Mouse (Mus musculus) 416B (cell line): ENCODE measurements around the gene Maml2.
A peak's percentile ranks its signal among the peaks of the same experiment; 100 is the strongest.

Source experiments
- DNase-seq: peaks from one replicate; pipeline ENCODE4 v3.0.0; 2011; ENCODE audit warnings: low read depth

Gene Maml2

DNA sequence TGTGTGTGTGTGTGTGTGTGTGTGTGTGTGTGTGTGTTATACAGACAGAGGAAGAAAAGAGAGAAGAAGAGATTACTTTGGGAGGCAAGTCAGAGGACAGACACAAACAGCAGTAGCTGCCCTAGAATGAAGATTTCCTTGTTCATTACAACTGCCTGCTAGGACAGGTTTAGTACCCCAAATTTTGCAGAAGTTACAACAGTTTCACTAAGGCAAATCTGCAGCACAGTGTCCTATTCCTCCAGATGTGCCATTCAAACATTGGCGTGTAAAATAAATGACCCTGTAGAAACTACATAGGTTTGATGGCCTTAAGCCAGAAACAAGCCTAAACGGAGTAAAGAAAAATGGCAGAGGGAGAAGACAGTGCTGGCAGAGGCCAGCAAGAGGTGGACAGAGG is 195.1 kb downstream of the Maml2 start:
- no peak for DNase-seq

DNA sequence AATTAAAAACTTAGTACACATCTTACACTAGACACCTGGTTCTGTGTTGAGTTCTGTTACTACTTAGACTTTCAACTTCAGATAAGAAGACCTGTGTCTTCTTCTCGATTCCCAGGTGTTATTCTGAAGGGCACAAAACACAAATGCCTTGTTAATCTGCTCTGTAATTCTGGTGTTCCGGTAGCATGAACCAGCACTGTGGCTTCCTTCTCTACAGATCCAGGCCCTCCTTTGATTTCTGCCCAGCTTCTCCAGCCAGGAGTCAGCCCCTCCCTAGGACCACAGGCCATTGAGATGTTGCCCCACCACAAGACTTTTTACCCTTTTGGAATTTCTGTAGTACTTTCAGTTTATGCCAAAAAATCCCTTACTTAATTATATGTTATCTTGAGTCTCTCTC is 196.0 kb downstream of the Maml2 start:
- DNase-seq, result no peak

DNA sequence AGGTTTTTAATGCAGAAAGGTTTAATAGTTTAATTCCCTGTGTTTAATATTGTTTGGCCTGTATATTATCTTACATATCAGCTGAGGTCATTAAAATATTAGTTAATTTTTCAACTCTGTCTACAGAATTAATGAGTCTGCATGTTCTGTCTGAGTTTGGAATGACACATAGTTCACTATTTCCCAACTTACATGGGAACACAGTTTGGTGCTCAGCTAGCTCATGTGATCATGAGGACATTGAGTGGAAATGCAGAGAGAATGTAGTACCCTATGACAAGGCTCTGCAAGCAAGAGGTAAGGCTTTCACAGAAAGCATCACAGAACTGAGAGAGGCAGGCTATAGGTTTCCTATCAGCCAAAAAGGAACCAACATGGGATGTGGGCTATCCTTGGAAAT is 197.8 kb downstream of the Maml2 start:
- DNase-seq, result no peak

DNA sequence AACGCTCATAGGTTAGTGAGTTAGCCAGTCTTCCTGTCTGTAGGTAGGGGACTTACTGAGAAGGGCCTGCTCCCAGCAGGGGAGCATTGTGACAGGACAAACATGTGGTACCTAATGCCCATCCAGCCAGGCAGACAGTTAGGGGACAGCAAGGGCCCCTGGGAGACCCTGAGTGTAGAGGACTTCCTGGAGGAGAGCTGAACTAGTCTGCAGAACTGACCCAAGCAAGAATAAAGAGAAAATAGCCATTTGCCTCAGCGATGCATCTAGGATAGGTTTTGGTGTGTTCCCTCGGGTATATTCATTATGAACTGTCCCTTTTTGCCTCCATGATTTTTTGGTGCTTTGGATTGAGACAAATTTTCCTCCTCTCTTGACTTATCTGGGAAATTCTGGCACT is 199.3 kb downstream of the Maml2 start:
- no peak for DNase-seq

DNA sequence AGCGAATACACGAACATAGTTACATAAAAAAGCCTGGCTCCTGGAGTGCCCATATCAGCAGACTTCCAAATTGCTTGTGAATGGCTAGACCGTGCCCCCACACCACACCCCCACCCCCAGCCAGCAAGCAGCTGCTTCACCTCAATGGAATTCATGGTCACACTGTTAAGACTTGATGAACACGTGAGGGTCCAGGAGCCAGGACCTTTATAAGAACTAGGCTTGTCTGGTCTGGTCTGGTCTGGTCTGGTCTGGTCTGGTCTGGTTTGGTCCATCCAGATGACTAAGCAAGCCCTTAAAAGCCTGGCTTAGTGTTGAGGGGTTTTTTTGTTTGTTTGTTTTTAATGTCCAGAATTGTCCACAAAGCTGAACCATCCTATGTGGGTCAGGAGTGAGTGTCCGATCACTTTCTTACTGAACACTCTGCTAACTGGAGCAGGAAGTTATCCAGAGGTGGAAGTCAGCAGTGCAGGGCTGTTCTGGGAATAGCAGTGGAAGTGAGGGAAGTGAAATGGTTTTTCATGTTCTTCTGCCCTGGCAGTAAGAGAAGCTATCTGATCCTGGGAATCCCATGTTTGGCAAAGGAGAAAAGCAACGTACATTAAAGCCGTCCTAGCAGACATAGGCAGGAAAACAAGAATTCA is 200.1 kb downstream of the Maml2 start:
- DNase-seq, result no peak

DNA sequence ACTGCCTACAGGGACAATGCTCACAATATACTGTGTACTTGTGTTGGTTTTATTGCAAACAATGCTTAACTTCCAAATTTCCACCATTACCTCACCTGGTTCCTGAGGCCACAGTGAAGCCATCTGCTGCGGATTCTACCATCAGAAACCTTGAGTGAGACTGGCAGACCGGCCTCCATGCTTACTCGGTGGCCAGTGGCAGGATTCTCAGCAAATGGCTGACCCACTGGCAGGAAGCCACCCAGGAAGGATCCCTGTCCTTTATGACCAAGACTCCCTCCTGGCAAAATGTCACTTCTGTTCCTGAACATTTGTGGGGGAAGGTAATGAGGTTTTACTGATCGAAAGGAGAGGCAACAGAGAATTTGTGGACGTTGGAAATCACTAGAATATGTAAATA is 202.3 kb downstream of the Maml2 start:
- DNase-seq, result no peak

DNA sequence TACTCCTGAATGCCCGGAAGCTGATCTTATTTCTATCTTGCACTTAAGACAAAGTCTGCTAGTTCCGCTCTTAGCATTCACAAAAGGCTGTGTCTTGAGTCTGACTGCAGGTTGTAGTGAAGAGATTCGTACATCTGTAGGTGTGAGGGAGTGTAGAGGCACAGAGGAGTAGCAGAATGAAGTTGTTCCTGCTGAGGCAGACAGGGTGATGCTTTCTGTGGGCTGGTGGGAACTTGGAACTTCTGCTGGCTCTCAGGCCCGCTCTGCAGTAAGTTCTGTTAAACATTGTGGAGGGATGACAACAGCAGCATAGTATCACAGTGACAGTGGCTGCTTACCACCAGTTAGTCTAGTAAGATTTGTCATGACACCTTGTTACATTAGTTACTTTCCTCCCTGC is 207.3 kb downstream of the Maml2 start:
- DNase-seq, result no peak

DNA sequence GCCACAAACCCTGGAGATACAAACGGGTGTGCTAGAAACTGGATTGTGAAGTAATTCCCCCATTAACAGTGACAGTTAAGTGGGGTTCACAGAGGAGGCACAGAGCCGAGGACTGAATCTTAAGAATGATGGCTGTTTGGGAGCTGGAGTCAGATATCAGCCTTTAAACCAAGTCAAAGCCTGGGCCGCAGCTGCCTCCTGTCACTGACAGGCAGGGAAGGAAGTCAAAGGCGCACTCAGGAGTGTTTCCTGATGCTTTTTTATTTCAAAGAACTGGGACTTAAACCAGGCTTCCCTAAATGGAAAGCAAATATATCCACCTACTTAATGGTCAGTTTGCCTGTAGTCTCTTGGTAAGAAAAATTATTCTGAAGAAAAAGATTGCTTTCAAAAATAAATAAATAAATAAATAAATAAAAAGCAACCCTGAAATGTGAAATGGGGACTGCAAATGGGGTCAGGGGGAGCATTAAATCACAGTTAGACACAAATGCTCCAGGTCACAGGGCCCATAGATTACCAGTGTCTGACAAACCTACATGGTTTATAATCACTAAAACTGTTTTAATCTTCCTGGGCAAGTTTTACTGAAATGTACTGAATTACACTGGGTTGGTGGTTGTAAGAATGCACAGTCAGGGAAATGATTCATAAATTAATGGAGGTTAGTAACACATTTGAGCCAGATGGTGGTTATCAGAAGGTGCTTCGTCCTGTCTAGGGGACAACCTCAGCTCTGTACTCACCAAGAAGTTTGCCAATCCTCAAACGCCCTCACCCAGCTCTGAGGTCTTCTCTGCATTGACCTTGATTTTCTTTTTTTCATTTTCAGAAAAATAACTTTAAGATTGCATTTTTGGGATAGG is 209.4 kb downstream of the Maml2 start:
- DNase-seq, result peak; percentile 51

DNA sequence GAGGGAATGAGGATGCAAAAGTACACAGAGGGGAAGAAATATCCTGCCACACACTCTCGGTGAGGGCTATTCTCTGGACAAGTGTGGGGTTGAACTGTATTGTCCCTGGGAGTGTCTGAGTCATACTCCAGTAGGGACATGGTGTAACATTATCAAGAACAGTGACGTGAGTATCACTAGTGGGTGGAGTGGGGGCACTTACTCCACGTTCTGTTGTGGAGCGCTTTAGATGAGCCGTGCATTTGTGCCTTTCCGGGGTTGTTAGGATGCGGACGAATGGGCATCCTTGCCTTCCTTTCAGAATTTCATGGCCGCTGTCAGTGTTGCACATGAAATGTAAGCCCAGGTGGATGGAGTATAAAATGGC is 210.0 kb downstream of the Maml2 start:
- peak; percentile 45 for DNase-seq

DNA sequence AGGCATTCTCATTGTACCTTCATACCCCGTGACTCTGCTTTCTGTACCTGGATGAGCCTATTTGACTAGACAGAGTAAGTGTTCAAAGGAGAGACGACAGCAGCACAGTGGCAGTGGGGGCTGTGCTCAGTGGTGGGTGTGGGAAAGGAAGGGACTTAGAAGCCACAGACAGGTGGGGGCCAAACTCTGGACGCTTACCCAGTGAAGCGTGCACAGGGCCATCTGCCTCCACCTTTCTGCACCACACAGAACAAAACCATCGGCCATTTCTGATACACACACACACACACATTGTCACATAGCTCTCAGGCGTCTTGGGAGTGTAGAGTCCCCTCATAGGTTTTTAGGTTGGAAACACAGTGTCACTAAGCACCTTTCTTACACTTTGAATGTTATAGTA is 212.0 kb downstream of the Maml2 start:
- DNase-seq, result no peak

DNA sequence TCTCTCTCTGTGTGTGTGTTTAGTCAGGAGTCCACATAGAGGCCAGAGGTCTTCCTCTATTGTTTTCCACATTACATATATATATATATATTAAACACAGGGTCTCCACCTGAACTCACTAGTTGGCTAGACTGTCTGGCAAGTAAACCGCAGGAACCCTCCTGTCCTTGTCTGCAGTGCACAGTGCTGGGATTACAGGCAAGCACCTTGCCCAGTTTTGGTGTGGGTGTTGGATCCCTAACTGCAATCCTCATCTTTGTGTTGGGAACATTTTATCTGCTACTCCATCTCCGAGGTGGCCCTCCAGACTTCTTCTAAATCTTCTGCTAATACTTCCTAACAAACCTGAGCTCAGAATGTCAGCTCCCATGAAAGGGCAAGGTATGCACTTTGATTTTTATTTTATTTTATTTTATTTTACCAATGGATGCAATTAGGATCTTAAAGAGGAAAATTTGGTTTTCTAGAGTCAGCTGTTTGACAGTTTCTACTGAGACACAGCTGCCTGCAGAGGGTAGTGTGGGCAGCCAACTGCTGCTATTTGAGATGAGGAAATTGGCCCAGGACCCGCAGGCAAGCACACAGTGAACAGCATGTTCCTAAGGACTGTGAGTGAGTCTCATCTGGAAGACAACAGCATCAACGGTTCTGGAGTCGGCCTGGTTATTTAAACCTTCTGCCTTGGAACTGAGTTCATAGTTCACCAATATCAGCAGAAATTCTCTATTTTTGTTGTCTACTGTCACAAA is 213.0 kb downstream of the Maml2 start:
- no peak for DNase-seq

DNA sequence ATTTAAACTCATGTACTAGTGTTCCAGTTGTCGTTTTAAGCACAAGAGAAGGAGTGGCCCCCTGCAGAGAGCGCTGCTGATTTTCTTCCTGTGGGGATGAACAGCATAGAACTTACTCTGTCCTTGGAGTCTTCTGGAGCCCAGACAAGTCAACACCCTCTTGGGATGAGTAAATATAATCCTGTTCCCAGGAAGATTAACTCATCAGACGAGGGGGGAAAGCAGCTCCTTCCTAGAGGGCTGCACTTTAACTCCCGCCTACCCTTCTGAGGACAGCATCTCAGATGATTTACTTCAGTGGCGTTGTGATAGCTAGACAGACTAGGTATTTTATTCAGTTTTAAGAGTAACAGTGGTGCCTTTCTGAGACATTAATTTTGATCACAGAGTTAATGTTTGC is 215.4 kb downstream of the Maml2 start:
- no peak for DNase-seq

DNA sequence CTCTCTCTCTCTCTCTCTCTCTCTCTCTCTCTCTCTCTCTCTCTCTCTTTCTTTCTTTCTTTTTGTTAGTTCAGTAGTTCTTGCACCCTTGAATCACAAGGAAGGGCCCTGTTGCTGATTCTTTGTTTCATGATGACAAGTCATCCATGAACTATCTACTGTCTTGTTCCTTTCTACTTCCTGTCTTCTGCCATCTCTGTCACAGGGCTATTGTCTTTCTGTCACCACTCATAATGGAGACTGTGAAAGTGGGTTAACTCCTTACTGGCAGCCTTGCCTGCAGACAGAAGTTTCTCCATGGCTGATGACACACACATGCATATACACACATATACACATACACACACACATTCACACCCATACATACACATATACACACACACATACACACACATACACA is 216.7 kb downstream of the Maml2 start:
- DNase-seq, result no peak

DNA sequence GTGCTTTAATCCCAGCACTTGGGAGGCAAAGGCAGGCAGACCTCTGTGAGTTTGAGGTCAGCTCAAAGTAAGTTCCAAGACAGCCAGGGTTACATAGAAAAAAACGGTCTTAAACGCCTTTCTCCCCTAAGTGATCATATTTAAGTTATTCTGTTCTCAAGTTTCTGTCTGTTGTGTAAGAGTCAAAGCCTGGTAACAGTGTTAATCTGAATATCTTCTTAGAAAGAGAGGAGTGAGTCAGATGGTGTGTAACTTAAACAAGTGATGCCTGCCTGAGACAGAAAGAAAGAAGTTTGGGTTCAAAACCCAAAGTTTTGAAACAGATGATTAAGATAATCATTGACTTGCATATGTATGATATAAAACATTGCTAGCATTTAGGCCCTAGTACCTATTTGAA is 218.2 kb downstream of the Maml2 start:
- peak; percentile 64 for DNase-seq

DNA sequence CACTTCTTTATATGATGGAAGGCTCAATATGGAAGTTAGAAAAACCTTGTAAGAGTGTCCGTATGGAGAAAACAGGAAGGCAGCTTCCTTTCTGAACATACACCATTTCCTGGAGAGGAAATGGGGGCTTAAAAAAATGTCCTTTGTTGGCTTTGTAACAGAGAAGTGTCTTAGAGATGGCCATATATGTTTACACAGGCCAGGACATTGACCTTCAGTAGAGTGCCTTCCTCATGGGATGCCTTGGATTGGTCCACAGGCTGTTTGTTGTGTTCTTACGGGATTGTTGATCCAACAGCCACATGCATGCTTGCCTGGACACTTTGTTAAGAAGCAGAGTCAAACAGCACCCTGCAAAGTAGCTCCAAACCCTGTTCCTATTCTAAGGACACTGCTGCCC is 220.3 kb downstream of the Maml2 start:
- DNase-seq, result peak; percentile 24

DNA sequence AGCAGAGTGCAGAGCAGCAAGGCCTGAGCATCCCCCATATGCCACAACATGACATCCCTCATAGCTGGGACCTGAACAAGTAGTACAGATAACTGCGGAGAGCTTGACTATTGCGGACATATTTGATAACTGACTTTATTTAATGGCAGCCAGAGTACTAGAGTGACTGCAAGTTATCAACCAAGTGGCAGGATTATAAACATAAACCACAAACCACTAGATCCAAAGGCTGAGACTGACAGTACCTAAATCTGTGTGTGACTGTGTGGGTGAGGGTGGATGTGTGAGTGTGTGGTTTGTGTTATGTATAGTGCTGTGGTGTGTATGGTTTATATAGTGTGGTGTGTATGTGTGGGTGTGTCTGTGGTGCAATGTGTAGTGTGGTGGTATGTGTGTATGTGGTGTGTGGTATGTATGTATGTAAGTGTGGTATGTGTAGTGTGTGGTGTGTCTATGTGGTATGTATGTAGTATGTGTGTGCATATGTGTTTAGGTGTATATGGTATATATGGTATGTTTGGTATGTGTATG is 220.7 kb downstream of the Maml2 start:
- DNase-seq, result peak; percentile 28

DNA sequence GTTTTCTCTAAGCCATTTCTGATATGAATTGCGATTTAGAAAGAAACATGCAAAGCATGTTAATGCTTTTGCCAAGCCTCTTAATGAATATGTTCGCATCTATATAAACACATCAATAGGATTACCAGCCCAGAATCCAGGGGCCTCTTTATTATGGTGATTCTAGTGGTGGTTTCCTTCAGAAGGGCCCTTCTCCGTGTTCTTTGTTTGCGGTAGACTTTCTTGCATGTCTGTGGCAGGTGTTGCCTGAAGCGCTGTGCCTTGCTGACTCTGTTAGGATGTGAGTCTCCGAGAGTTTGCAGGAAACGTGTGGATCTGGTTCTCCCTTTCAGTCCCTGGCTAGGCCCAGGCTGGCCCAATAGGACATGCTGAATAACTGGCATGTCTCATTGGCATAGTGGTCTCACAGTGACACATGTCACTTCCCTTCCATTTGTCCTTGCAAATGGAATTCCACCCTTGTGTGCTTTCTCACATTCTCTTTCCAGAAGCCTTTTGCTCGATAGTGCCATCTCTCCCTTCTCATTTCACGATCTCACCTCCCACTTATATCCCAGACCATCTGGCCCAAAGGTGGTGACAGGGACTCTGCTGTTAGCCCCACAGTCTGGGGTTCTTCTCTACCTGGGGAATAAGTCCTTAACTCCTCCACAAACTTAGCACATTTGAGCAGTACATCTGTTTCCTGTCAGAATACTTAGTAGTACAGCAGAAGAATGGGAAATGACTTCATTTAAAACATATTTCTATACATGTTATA is 224.5 kb downstream of the Maml2 start:
- DNase-seq, result no peak

DNA sequence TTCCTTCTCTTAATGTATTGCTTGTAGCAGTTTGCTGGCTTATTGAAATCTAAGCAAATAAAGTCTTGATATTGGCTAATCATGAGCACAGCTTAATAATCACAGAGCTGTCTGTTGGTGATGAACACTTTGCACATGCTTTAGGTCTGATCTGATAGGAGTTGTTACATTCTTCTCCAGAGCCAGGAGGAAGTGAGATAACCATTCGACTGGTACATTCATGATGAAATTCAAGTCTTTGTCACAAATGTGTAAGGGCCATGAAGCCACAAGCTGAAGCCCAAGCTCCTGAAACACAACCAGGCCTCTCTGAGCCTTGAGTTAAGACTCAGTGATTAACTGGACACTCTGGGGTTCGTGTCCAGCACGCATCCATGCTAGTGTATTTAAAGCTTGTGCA is 225.3 kb downstream of the Maml2 start:
- DNase-seq, result peak; percentile 90

DNA sequence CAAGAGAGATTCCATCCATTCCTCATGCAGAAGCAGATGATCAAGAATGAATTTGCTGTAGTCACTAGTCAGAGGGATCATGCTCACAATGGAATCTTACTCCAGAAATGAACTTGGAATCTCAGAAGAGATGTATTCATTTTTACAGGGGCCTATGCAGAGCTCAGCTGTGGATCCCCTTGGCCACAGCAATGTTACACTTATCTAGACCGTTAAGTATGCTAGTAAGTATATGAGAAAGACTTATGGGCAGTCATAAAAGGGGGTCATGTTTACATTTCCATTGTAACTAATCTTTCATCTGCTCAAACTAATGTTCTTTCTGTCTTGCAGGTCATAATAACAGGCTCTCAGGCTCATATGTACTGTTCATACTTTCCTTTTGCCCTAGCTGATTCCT is 227.3 kb downstream of the Maml2 start:
- no peak for DNase-seq

DNA sequence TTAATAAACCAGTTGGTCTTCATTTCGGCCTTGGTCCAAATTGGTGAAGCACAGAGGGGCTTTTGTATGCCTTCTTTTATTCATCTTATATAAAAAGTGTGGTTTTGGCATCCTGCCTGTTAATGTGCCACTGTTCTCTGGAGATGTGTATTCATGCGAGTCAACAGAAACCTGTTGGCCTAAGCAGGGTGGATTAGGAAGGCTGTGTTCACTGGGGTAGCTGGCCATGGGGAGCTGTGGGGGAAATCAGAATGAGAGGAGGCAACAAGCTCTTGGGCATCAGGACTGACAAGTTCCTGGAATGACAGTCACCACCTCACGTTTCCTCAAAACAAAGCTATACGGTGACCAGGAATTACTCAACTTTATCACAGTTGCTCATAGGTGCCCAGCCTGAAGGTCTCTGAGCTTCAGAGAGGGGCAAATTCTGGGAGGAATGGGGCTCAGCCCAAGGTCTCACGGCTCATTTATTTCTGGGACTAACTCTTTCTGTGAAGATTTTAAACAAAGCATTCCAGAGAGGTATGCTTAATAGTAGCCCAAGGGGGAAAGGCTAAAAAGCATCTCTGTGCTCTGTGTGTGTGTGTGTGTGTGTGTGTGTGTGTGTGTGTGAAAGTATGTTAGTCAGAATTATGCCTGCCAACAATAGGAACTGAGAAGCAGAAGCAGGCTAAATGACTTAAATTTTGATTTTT is 228.0 kb downstream of the Maml2 start:
- peak; percentile 47 for DNase-seq

DNA sequence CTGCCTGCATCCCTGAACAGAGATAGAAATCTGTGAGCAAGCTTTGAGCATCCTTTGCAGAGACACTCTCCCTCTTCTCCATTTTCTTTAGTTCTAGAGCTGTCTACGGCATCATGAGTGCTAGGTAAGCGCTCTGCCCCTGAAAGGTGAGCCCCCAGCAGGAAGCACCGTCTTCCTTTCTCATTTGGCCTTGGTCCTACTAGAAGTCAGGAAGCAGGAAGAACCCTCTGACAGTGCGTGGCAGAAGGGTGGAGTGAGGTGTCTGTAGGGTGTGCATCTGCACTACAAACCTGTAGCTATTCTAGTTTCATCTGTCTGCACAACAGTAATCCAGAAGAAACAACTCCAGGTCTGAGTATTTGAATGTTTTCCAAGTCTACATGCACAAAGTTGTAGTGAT is 232.8 kb downstream of the Maml2 start:
- no peak for DNase-seq
